Mouse (Mus musculus): ENCODE results near the gene Slc35d1.
A peak's percentile ranks its signal among the peaks of the same experiment; 100 is the strongest.
"Not testable (repeated sequence)": the region's sequence is repeated elsewhere in the genome, so short reads cannot be mapped to it uniquely, and the experiment has no call there.

Gene Slc35d1

DNA sequence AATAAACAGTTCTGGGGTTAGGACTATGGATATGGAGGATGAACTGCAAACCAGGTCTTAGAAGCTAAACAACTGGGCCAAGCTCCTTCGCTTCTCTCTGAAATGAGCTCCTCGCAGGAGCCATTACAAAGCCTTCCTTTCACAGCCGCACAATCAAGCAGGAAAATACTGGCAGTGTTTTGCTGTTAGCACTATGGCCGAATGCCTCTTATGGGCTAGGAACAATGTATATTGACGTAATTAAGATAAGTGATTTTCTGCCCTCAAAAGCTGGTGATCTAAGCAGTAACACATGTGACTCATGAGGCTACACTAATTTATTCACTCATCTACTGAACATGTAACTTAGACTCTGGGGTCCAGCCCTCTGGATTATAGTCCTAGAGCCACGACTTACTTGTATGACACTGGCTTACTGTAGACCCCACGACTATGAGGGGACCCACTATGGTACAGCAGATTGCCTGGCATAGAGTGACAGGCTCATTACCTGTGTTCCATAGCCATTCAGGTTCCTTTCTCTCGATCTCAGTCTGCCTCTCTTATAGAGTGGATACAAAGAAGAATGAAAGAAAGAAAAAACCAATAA is 34.6 kb downstream of the Slc35d1 start:
- DNase-seq = no peak

- no peak for DNase-seq
These were observed 35.4 kb downstream of the Slc35d1 start for GRCm38 (mm10) chr4:103179581-103179980.

DNA sequence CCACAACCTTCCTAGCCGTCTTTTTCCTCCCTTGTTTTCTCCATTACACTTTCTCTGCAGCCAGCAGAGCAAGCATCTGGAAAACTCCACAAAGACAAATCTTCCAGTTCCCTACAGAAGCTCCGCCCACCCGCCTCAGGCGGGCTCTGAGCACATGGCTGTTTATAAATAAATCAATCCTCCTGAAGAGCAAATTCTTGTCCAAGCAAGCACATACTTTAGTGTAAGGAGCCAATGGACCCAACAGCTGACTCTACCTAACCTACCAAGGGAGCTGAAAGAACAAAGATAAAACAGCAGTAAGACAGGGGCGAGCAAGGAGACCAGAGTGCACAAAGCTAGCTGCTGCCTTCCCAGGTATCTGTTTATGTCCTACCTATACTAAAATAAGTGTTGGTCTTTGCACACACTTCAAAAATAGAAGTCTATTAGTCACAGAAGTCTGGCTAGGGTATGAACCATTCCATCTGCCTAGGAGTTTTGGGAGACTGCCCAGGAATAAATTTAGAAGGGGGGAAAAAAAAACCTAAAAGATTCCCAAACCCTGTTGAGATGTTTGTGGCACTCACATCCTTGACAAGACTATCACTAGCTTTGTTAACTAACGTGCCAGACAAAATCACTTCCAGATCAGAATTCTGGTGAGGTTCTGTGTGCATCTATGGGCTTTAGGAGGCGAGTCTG is 36.2 kb downstream of the Slc35d1 start:
- no peak for DNase-seq

DNA sequence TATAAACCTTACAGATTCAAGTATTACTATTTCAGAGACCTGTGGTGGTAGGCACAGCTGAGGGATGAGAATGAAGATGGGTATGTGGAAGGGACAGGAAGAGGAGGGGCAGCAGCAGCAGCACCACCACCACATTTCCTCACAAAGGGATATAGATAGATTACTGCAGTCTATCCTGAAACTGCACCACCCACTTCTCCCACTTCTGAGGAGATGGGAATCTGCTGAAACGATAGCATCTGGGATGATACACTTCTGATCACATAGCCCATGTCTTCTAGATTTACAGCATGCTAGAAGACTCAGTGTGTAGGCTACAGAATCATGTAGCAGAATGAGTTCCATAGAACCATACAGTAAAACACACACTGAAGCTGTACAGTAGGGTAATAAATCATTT is 37.3 kb downstream of the Slc35d1 start:
- no peak for DNase-seq

GRCm38 (mm10) chr4:103174001-103174400 is 41.0 kb downstream of the Slc35d1 start:
- no peak for DNase-seq

GRCm38 (mm10) chr4:103173507-103173906 is 41.5 kb downstream of the Slc35d1 start:
- no peak for DNase-seq

- no peak for DNase-seq
These were observed 43.7 kb downstream of the Slc35d1 start for GRCm38 (mm10) chr4:103171256-103171655.

- DNase-seq = not testable (repeated sequence)
These were observed 48.8 kb downstream of the Slc35d1 start for GRCm38 (mm10) chr4:103166198-103166597.

- no peak for DNase-seq
These were observed 56.2 kb downstream of the Slc35d1 start for GRCm38 (mm10) chr4:103158781-103159180.

DNA sequence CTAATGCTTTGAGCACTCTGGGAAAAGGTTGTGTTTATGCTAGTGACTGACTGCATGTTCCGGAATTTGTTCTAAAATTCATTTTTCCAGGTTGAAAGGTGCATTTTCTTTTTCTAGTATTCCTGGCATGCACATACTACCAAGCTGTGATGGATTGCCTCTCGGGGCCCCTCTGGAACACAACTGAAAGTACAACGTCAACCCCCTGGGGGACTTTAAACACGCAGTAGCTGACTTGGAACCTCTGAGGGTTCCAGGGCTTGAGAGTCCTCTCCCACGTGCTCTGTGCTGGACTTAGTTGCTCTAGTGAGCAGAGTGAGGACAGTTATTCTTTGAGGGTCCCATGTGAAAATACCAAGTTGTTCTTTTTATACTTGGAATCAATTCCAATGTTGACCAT is 63.0 kb downstream of the Slc35d1 start:
- DNase-seq = no peak

- peak; percentile 86 to 89 for DNase-seq
These were observed 68.6 kb downstream of the Slc35d1 start for GRCm38 (mm10) chr4:103146339-103146738.

DNA sequence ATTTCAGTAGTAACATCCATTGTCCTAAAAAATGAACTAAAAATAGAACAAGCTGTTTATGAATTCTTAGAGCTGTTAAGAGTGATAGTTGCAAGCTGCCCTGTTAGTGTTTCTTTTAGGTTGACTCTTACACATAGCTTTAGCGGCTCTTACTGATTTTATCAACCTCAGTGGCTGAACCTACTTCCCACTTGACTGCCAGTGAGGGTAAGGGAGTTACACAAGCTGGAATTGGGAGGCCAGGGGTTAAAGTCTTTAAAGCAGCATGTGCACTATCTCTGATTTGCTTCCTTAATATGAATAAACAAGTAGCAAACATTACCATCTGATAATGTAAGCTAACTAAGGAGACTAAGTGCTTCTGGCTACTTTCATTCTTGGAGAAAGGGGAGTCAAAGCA is 78.0 kb downstream of the Slc35d1 start:
- DNase-seq = no peak

- no peak for DNase-seq
These were observed 88.4 kb downstream of the Slc35d1 start for GRCm38 (mm10) chr4:103126533-103126932.

GRCm38 (mm10) chr4:103123606-103124005 is 91.4 kb downstream of the Slc35d1 start:
- DNase-seq = no peak

DNA sequence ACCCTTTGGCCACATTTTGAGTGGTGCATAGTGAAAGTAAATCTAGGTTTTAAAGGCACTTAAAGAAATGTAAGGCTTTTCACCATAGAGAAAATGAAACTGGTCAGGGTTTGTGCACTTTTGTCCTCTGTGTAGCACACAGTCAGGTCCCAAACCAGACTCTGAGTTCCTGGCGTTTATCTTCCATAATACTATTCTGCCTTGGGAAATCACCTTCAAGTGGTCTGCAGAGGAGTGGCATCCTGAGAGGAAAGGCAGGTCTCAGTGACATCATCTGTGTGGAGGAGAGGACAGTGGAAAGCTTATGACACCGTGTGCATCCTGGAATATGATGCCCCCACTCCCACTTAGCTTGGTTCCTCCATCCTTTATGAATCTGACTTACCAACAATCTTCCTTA is 91.9 kb downstream of the Slc35d1 start:
- DNase-seq = peak; percentile 5 to 20

- peak; percentile 15 to 16 for DNase-seq
These were observed 94.0 kb downstream of the Slc35d1 start for GRCm38 (mm10) chr4:103120874-103121389.
